Mouse (Mus musculus) central nervous system, embryonic 11.5 days (tissue): ENCODE data around the gene Lrrc27. TPM values are rescaled to one million over a fixed set of nuclear protein-coding genes. Genes with fewer than 3 reads are reported as not detected.

ENCODE experiments used
- polyA plus RNA-seq: library from polyadenylated mRNA; depleted of rRNA; stranded (reverse); fragments of >200 nt; gene quantifications from 2 replicates; pipeline ENCODE4 v1.2.3, GENCODE M21; 2012; rRNA removed

The Lrrc27 gene
- polyA plus RNA-seq = 5.1 and 6.8 TPM in 2 replicates

DNA sequence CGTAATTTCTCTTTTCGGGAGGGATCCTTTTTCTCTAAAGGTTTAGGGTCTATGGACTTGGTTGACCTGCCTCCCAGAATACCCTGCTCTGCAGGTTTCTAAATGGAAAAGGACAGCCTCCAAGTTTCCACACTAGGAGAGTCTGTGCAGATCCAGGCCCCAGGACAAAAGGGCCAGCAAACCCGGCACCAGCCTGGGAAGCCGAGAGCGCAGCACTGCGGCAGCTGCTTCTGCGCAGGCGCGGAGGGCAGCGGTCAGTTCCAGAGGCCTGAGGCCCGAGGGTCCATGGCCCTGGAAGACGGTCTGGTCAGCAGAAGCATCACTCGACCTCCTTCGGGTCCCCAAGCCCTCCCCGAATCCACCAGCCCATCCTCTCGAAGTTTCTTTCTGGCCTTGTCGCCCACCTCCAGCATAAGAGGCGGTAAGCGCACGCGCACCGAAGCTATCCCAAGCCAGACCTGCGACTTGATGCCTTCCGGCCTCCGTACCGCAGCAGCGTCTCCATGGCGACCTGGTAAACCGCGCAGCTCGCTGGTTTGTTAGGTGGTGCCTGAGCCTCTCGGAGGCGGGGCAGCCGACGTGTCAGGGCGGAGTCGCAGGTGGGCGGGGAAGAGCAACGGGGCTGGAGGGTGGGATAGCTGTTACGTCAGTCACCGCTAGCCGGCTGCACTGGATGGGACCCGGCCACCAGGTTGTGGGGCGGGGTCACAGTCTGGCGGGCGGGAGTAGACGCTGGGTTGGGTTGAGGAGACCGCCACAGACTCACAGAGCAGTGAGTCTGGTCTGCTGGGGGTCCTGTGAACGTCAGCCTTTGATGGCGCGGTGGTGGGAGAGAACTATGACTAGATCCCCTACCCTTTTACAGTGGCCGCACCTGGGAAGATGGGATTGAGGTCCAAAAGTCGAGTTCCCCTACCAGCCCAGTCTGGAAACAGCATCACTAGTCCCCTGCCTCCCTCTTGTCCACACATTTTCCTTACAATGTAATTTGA, at the start of gene Lrrc27, which contains the start of gene Stk32c:
Lrrc27 (plus strand) TSS at position 235 of the 992 bp plus-strand sequence.
Stk32c (minus strand) TSS at position 554 of the 992 bp plus-strand sequence.

DNA sequence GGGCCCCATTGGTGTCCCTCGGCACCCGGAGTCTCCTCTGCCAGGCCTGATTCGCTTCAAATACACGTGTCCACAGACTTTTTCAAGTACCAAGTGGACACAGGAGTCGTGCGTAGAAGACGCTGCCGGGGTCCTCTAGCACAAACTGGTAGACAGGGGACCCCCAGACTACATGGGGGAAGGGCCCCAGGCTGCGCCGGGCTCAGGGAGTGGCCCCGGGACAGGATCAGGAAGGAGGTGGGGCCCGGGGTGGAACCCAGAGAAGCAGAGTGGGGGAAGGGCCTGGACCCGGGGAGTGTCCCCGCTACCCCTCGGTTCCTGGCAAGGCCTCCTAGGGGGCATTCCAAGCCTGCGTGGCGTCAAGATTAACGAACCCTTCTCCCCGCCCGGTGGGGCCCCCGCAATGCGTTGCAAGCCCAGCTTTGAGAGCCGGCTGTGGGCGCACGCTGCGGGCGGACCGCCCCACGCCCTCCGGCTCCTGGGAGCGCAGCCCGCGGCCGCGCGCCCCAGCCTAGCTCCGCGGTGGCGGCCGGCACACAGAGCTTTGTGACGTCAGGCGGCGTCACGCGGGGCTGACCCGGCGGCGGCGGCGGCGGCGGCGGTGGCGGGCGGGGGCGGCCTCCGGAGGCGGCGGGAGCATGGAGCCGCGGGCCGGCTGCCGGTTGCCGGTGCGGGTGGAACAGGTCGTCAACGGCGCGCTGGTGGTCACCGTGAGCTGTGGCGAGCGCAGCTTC, 35.3 kb downstream of the Lrrc27 start, which contains the start of gene Pwwp2b:
Pwwp2b (plus strand) TSS at position 602 of the 734 bp plus-strand sequence.

Other genes with a start within 250 kb of the Lrrc27 start
- gene Dpysl4, start 127.0 kb upstream of the Lrrc27 start, polyA plus RNA-seq = 119 and 129 TPM in 2 replicates
- gene Stk32c, start 319 bp downstream of the Lrrc27 start, polyA plus RNA-seq = 5.9 and 6.3 TPM in 2 replicates
- 2.1 and 3.2 TPM in 2 replicates for gene Pwwp2b, start 35.5 kb downstream of the Lrrc27 start, polyA plus RNA-seq
- gene Inpp5a, start 176.1 kb downstream of the Lrrc27 start, polyA plus RNA-seq = 11.4 and 16.0 TPM in 2 replicates